Mouse (Mus musculus) urinary bladder, postnatal 14 days (tissue): ENCODE results near the gene Exph5.
A peak's percentile ranks its signal among the peaks of the same experiment; 100 is the strongest.

ENCODE experiments used
- DNase-seq: peaks from one replicate; pipeline ENCODE4 v3.0.0; 2021; ENCODE audit warnings: low spot score

The Exph5 gene

DNA sequence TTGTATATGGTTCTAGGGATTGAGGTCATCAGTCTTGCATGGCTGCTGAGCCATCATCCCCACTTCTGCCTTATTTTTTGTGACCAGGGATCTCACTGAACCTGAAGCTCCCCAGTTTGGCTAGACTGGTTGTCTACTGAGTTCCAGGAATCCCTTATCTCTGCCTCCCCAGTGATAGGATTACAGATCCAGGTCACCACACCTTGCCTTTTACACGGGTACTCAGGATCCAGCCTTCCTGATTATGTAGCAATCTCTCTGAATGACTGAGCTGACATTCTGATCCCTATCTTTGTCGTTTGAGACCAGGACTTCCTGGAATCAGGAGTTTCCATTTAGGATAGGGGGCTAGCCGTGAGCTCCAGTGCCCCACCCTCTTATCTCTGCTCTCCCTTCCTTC, 69.9 kb downstream of the Exph5 start:
- no peak for DNase-seq

DNA sequence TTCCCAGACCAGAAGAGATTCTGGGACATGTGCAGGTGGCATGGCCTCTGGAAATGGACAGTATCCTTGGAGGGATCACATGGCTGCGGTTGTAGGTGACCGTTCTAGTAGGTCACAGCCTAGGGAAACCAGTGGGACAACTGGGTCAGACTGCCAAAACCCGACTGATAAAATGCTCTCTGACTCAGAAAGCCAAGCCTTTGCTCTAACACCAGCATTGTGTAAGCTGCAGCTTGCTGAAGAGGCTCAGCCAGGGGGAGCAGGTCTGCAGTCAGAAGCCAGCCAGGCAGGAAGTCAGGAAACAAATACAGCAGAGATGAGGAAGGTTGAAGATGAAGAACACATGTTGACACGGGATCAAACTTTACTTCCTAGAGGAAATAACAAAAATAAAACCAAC, 74.4 kb downstream of the Exph5 start:
- peak; percentile 57 for DNase-seq

DNA sequence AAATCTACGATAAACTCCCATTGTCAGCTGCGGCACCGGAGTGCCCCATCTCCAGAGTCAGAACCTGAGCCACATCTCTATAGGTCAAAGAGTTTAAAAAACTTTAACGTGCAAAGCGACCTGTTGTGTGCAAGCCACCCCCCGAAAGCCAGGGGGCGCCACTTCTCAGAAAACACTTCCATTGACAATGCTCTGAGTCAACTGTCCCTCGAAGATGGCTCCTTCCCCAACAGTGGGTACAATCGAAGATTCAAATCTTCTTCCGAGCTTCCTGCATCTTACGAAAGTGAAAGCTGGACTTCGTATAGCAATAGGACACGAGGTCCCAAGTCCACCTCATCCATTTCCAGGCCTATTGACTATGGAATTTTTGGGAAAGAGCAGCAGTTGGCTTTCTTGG, 75.3 kb downstream of the Exph5 start:
- DNase-seq = no peak

DNA sequence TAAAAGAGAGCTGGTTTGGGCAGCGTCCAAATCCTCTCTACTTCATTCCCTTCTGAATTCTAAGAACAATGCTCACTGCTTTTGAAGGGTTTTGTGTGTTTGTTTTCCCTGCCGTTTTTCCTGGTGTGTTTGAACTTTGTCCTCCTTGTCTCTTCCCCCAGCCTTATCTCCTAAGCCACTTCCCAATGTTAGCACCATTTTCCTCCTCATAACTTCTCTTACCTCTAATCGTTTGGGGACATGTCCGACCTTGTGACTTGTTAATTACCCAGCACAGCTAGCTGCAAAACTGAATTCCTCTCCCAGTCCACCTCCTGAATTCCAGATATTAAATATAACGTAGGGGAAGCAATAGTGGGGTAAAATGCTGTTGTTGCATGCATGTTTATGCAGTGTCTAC, 76.1 kb downstream of the Exph5 start:
- no peak for DNase-seq

DNA sequence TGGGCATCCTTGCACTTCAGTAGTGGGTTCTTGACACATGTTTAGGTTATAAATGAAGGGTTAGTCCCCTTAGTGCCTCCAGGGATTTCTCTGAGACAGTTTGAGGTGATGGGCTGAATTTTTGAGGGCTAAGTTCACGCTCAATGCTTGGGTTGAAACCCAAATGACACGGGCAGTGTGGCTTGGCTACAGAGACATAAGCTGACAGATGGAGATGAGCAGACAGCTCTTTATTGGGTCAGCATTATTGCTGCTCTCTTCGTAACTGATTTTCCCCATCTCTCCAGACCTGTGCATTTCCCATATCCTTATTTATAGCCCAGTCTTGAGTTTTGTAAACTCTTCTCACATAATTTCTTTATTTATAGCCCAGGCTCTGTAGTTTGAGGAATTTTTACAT, 76.7 kb downstream of the Exph5 start:
- DNase-seq = no peak

DNA sequence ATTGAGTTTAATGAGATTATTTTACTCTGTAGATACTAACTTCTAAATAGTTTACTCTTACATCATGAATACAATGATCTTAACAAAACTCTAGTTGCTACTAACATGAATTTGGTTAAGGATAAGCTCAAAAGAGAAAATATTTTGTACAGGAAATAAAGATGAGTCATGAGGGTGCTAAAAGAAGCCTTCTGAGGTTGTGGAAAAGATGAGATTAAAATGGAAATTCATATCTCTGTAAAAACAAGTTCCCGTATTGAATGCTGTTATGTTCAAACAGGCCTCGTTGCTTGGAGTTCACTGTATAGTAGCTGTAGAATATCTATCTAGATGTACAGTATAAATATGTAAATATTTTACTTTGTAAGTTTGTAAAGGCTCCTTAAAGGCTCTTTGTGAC, 79.1 kb downstream of the Exph5 start:
- DNase-seq = no peak

DNA sequence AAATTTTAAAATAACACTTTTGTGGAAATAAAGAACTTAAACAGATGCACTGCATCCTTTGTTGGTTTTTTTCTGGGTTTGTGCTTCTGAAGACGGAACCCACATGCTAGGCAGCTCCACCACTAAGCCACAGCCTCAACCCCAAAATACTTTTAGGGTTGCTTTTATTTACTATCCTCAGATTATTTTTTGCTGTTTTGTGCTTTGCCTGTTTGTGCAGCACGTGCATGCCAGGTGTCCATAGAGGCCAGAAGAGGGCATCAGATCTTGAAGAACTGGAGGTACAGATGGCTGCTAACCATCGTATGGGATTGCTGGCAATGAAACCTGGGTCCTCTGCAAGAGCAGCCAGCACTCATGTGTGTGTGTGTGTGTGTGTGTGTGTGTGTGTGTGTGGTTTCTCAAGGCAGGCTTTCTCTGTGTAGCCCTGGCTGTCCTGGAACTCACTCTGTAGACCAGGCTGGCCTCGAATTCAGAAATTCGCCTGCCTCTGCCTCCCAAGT, 79.7 kb downstream of the Exph5 start:
- DNase-seq = no peak

DNA sequence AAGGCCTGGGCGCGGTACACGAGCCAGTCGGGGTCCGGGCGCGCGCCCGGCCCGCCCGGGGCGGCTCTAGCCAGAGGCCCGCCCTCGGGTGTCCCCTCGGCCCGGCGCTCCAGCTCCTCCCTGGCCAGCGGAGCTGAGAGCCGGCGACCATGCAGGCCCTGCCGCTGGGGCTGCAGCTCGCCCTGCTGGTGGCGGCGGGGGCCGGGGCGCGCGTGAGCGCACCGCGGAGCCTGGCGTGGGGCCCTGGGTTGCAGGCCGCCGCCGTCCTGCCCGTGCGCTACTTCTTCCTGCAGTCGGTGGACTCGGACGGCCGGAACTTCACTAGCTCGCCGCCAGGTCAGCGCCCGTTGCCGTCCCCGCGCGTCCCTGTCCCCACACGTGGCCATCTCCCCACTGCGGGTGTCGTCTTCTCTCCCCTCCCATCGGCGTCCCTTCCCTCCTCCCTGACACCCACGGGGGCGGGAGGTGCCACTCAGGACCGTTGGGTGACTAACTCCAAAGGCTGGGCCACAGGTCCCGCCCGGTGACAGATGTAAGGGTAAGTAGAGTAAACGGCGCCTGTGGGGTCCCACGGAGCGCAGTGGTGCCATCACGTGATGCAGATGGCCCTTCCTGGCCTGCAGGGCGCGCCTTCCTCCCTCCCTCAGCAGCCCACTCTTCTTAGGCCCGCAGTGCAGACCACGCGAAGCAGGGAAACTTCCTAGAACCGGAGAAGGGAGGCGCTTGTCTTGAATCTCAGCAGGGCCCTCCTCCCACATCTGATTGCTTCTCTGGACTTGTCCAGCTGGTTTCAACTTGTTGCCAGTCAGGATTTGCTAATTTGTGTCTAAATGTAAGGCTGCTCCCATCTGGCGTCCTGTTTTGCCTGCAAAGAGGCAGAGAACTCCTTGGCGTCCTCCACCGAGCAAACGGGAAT, 82.7 kb downstream of the Exph5 start, which contains the start of gene Kdelc2:
Gene Kdelc2, plus strand, starts transcription at position 75 of the 916 bp plus-strand sequence.
- peak; percentile 84 for DNase-seq

DNA sequence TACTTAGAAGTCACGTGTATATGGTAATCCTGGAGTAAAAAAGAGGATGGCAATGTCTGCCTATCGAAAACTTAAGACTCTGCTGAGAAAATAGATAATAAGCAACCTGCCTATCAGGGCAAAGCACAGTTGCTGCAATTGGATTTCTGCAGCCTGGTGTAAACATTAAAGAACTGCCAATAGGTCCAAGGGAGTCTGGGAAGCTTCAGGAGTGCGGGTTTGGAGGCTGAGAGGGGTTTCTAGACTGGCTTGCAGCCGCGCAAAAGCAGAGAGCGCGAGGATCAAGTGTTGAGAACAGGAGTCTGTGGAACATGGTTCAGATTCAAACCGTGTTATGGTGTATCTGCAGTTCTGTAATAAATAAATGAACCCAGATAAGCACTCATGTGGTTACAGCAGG, 83.4 kb downstream of the Exph5 start:
- DNase-seq = peak; percentile 16

DNA sequence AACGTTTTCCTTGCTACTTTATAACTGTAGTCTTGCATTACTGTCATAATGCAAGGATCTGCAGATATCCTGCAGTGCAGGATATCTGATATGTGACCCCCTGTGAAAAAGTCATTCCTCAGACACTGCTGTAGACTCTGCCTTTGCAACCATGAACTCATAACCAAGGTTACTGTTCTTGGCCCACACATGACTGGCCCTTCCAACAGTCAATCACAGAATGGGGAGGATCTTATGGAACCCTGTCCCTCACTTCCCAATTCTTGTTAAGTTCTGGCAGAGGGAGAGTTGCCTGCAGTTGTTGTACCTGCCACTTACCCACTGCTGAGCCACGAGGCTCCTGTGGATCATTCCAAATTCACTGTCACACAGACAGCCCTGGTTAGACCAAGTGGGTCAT, 86.0 kb downstream of the Exph5 start:
- DNase-seq = no peak

DNA sequence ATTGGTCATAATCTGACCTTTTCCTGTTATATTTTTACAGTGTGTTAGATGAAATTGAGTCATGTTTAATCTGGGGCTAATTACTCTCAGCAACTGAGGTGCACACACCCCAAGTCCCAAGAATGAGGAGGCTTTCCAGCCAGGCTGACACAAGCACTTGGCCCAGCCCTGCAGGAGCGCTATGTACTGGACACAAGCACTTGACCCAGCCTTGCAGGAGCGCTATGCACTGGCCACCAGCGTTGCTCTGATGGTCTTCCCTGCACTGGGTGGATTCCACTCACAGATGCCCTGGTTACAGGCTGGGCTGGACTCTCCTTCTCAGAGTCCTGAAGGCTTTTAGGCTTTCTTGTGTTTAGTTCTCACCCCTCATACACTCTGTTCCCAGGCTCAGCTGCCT, 87.6 kb downstream of the Exph5 start:
- no peak for DNase-seq

DNA sequence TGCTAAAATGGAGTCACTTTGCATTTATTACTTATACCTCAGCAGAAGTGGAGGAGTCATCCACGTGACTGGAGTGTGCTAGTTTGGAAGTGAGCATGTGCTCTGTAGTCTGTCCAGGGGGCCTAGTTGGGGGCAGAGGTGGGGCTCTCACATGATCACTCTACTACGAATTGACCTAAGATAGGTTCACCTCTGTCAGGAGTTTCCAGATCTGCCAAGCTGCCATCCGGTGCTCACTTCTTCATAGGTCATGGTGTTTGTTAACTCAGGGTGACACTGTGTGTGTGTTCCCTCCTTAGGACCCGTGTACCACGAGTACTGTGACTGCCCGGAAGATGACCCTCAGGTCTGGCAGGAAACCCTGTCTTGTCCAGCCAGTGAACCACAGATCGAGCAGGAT, 88.7 kb downstream of the Exph5 start:
- no peak for DNase-seq

DNA sequence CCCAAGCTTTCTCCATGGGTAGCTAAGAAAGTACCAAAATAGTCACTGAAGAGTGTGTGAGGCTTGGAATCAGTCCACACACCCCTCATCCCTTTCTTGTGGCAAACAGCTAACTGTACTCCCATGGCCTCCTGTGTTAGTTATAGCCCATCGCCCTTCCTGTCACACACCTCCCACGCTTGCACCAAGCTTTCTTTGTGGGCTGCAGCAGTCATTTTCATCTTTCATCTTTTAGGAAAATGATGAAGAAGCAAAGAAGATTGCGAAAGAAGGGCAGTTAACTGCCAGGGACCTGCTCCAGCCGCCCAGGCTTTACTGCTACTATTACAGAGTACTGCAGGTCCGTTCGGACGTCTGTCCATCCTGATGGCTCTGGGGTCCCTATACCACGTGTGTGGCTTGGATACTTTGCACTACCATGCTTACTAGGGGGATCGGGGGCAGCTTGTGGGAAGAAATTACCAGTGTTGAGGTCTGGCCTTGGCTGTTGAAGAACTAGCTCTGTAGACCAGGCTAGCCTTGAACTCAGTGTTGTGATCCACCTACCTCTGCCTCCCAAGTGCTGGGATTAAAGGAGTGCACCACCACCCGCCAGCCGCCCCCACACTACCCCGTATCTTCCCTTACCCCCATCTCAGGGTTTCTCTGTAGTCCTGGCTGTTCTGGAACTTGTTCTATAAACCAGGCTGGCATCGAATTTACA, 96.4 kb downstream of the Exph5 start:
- DNase-seq = no peak

DNA sequence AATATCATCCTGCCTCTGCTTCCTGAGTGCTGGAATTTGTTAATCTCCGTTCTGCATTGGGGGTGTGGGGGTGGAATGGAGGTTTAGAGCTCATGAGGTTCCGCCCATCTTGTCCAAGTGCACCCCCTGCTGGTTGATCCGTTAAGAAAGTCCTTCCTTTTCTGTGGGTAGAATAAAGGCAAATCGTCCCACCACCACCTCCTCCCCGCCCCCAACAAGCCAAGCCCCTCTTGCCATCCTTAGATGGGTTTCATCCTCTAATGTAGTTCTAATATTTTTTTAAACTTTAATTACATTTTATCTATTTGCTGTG, 96.9 kb downstream of the Exph5 start:
- DNase-seq = peak; percentile 64

DNA sequence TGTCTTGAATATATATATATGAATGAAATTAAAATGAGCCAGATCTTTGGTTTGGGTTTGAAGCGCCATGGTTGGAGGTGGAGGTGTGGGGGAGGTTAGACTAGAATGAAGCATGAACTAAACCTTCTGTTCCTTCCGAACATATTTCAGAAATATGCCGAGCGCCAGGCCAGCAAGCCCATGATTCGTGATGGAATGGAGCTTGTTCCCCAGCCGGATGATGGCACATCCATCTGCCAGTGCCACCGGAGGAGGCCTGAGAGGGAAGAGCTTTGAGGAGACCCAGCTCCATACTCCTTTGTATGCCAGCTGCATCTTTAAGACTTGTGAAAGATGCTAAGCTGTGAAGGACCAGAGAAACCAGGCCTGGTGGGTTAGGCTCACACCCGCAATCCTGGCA, 98.1 kb downstream of the Exph5 start:
- no peak for DNase-seq

DNA sequence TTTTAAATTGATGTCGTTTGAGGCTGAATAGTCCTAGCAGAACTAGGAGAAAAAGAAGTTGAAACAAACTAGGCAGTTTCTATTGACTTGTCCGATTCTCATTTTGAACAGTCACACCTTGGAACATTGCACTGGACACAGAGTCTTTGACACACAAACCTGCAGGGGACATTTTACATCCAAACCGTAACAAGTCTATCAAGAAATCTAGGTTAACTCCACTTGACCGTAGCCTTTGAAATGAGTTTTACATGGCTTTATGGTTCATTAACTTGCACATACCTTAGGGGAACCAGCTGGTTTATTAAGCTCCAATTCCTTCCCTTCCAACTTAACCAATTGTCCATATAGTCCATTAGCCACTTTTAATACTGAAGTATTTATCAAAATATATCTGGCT, 99.2 kb downstream of the Exph5 start:
- DNase-seq = no peak

DNA sequence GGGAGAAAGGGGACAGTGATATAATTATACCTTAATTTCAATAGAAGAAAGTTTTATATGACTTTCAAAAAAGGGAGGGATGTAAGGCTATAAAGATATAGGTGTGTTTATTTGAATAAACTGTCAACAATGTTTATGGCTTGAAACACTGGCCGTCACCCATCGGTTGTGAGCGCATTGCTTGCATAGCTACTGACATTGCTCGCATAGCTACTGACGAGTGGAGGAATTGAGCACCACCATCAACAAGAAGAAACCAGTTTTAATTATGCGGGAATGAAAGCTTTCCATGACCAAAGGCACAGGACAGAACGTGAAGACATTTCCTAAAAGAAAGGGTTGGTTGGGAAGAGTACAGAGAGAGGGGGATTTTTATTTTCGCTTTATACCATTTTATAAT, 99.7 kb downstream of the Exph5 start:
- DNase-seq = no peak

DNA sequence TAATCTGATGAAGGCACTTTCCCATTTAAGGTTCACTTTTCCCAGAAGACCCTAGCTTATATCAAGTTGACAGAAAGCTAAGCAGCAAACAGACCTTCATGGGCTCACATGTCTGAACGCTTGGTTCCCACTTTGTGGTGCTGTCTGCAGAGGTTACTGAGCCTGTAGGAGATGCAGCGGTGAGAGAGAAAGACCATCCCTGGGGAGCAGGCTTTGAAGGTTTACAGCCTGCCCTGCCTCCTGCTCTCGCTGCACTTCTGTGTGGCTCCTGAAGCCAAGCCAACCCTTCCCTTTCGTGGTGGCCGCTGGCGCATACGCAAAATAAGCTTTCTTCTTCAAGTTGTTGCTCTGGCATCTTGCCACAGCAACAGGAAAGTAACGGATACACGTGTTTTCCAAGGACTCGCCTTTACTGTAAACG, 100.8 kb downstream of the Exph5 start, which contains the start of gene 4930550C14Rik:
Gene 4930550C14Rik, plus strand, starts transcription at position 35 of the 421 bp plus-strand sequence.
- DNase-seq = peak; percentile 44

DNA sequence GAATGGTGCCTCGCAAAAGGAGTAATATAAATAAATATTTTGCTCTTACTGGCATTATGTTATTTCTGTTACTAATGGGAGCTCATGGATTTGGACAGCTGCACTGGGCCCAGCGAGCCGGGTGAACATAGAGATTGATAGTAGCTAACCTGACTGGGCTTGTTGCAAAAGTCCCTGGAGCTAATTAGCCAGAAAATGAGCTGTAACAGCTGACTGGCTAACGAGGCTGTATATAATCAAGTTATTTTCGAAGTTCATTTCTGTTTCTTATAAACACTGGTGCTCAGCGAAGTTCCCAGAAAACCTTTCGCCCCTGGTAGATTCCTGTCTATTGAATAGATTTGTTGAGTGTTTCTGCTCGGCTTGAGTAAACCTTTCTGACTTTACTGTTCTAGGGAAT, 101.5 kb downstream of the Exph5 start:
- DNase-seq = no peak

DNA sequence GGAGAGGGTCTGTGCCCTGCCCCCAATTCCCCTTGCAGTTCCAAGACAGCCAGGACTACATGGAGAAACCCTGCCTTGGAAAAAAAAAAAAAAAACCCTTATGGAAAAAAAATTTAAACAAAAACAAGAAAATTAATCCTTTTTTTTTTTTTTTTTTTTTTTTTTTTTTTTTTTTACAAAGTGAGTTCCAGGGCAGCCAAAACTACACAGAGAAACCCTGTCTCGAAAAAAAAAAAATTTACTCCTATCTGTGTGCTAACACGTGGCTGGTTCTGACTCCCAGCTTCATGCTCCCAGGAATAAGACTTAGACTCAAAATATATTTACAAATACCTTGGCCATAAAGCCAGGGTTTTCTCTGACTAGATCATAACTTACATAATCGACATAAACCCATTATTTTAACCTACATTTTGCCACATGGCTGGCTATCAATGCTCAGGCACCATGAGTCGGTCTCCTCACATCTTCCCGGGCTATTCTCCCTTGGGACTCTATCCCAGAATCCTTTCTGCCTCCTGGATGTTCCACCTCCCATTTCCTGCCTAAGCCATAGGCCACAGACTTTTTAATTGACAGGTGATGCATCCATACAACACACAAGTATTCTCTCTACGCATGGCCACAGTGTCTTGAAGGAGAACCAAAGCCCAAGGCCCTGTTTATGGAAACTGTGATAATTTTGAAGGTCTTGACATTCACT, 102.7 kb downstream of the Exph5 start:
- DNase-seq = no peak

DNA sequence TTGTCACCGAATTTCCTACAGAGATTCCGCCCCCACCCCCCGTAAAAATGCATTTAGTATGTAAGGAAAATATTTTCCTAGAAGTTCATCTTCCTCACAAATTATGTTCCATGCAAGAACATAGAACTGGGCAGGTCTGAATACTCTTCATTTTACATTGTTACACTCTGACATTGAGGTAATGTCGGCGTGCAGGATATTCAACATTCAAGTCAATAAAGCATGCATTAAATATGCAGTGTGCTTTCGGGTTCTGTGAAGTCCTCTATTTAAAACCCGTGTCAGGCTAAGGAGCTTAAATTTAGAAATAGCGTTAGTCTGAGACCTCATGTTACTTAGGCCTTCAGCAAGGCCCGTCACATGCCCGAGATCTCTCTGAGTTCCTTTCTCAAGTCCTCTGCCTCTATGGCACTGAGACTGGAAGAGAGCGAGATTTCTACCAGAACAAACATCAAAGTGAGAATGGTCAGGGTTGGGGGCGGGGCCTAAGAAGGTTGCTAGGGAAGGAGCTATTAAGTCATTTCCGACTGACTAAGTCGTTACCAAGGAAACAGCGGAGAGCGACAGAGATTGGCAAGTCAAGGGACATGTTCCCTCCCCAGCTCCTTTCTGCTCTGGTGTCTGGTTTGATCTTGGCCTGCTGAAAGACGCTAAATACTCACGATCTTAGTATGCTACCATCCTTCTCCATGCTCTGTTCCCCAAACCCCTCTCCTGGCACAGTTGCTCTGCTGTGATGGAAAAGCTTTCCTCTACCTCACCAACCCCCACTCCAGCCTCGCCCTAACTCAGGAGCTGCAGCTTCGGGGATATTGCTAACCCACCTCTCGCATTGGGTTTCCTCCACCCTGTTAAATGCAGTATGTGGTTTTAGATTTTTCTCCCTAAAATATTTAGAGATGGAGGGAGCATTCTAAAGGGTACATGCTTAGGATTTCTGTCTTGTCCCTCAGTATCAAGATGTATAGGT, 103.6 kb downstream of the Exph5 start:
- peak; percentile 58 for DNase-seq
